Mouse (Mus musculus) adrenal gland, postnatal 25 days (tissue): ENCODE data around the gene Zeb2. TPM values are rescaled to one million over a fixed set of nuclear protein-coding genes. Genes with fewer than 3 reads are reported as not detected.

Source experiments
- DNase-seq: peaks from one replicate; pipeline ENCODE4 v3.0.0; 2021; ENCODE audit warnings: mixed read lengths
- total RNA-seq: library from RNA; stranded (reverse); gene quantifications from 2 replicates; pipeline ENCODE4 v1.2.3, GENCODE M21; 2021

Gene Zeb2
- total RNA-seq, 1 experiment from 2014 or later: 221 TPM

GRCm38 (mm10) chr2:45096638-45097247 is 20.5 kb downstream of the Zeb2 start:
- no peak for DNase-seq

DNA sequence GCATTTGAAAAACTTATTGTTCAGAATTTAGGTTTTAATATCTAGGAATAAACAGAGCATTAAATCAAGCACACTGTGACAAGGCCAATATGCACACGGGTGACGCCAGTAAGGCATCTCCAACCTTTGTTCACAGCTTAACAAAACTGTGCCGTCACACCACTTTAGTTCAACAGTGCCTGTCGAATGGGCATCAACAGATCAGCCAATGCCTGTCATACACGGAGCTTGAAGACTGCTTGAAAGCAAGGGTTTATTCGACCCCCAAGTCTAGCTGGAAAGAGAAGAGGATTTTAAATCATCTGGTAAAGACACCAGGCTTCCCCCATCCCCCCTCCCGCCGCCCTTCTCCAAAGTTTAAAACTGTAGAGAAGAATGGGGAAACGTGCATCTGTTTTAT is 21.4 kb downstream of the Zeb2 start:
- no peak for DNase-seq

DNA sequence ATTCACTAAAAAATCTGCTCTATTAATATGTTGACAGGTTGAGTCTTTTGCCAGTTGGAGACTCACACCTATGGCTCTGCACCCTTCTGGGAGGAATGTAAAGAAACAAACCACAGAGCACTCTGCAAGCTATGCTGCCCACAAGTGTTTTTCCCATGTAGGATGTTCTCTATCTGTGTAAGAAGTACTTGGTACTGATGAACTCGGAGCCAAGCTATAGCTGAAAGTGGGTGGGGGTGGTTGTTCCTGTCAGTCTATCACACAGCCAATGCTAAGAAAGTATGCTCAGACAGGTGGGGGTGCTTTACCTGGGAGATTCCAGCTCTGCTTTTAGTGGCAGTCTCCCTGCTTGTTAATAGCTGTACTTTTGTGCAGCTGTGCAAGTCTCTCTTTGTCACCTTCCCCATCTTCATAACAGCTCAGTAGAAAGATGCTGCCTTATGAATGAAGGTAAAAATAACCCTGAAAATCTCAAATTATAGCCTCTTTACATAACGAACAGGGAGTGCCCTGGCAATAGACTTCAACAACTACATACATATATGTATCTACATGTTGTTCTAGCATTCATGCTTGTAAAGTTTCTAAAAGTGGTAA is 22.7 kb downstream of the Zeb2 start:
- no peak for DNase-seq

- no peak for DNase-seq
These were observed 23.7 kb downstream of the Zeb2 start for GRCm38 (mm10) chr2:45093479-45093878.

DNA sequence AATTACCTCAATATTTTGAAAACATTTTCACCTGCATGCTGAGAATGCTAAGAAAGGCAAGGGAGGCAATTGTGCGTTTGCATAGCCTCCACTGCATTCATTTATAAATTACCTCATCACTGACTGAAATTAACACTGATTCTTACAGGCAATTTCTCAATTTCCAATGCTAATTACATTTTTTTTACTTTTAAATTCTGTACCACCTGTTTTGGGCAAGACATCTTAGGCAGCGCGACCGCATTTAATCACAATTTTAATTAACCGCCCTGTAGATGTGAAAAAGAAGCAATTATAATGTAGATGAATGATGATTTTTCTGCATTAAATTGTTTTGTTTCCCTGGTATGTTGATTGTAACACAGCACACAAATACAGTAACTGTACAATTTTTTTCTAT is 24.5 kb downstream of the Zeb2 start:
- no peak for DNase-seq

GRCm38 (mm10) chr2:45090529-45091297 is 26.5 kb downstream of the Zeb2 start:
- no peak for DNase-seq

GRCm38 (mm10) chr2:45089251-45089530 is 28.0 kb downstream of the Zeb2 start:
- no peak for DNase-seq

DNA sequence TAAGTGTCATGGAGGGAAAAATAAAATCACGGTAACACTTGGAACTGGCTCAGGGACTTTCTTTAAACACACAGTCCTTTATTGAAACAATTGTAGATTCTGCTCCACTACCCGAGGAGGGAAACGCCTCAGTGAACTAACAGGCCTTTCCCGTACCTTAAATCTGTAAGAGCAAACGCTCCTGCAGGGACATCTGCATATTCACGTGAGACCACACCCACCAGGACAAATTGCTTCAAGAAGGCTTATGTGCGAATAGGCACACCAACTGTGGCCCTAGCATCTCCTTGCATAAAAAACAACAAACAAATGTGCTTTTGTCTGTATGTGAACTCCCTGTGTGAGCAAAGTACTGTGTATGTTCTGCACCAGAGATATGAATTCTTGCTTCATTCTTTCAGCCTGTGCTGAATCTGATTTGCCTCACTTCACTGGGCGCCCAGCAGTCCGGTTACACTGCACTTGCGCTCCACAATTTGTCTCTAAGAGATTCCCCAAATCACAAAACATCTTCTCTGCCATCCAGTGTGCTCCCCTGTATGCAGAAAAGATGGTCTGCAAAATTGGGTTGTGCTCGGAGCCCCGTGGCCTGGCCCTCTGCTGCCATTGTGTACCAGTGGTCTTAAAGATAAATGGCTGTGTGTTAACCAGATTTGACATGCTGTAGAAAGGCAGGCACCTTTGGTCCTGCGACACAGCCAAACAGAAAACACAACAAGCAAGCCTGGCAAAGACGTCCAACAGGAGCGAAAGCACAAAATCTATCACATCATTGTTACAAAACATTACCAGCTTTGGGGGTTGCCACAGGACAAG is 28.6 kb downstream of the Zeb2 start:
- no peak for DNase-seq

- DNase-seq: no peak
These were observed 30.0 kb downstream of the Zeb2 start for GRCm38 (mm10) chr2:45087208-45087607.

- no peak for DNase-seq
These were observed 31.5 kb downstream of the Zeb2 start for GRCm38 (mm10) chr2:45085653-45086052.

DNA sequence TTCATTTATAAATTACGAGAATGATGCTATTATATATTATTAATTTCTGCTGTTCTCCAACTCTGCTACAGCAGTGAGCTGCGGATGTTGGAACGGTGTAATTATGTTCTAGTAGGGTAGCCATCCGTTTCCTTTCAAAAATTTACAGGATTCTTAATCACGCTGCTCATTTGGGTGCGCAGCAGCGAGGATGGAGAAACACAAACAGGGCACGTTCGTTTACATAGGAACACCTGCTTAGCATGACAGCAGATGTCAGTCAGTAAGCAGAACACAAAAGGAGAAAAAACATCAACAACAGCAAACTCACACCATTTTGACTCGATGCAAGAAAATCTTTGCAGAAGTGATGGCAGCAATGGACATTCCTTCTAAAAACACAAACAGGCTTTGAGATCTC is 34.2 kb downstream of the Zeb2 start:
- no peak for DNase-seq

DNA sequence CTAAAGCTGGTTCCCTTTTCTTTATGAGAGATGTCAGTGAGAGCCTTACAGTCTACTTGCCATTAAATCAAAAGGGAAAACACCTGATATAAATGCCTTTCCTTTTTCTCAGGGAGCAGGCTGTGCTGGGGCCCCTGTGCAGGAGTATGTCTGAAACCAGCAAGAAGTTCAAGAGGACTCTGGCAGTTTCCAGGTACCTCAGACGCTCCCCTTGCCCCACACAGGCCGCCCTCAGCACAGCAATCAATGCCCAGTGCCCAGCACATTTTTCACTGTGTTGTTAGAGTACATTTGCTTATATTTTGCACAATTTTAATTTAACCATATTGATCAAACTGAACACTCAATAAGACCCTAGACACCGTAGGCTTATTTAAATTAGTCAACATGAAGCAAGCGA is 35.6 kb downstream of the Zeb2 start:
- no peak for DNase-seq

GRCm38 (mm10) chr2:45077938-45078487 is 39.2 kb downstream of the Zeb2 start:
- no peak for DNase-seq

- DNase-seq: no peak
These were observed 39.8 kb downstream of the Zeb2 start for GRCm38 (mm10) chr2:45077383-45077782.

DNA sequence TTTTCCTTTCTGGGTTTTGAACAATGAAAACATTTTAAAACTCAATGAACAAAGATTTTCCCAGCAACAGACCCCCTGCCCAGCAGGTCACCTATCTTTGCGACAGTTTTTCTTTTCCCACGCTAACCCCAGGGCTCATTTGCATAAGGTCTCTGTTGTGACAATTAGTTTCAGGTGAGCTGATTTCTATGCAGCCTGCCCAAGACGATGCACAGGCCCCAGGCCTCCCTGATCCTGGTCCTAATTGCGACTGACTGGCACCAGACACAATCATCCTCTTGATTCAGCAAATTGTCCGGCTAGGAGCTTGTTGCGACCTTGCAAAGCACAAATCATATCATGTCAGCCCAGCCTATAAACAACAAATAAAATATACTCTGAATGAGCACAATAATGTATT is 44.2 kb downstream of the Zeb2 start:
- DNase-seq: no peak

GRCm38 (mm10) chr2:45071296-45071695 is 45.9 kb downstream of the Zeb2 start:
- no peak for DNase-seq

DNA sequence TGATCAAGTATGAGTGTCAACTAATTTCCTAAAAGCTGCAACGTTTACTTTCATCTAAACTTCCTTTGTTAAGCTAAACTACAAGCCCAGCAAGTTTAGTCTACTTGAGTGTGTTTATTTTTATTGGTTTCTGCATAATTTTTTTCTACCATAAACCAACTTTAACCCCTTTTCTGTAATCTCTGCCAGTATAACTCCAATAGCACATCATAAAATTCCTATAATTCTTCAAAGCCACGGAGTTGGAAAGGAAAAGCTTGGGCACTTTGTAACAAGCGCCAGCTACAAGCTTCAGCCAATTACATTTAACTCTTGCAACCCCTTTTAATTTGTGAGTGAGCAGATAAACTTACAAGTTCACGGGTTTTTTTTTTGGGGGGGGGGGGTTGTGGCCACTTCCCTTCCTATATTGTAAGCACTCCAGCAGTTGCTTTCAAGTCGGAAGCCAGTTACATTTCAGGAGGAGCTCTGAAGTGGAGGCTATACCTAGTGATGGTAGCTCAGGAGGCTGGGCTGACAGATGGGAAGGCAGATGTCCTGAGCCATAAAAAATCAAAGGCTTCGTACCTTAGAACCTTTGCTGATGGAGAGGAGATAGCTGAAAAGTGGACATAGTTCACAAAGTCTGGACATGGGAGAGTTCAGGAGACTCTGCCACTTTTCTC is 46.5 kb downstream of the Zeb2 start:
- no peak for DNase-seq

- DNase-seq: no peak
These were observed 48.2 kb downstream of the Zeb2 start for GRCm38 (mm10) chr2:45068792-45069550.

GRCm38 (mm10) chr2:45067116-45067515 is 50.1 kb downstream of the Zeb2 start:
- no peak for DNase-seq

GRCm38 (mm10) chr2:45063300-45063890 is 53.8 kb downstream of the Zeb2 start:
- DNase-seq: no peak

DNA sequence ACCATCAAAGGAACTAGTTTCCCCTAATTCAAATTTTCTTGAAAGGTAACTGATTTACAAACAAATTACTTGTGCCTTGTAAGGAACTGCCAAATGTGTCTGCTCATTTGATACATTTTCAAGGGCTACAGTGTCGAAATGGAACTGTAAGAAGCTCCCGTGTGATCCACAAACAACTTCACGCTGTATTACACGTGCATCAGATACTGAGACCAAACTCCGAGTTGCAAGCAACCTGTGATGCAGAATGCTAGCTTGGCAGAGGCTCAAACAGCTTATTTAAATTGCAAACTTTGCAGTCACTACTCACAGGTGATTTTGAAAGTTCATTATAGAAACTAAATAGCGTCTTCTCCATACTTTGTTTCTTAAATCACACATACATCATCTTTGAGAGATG is 55.1 kb downstream of the Zeb2 start:
- no peak for DNase-seq
